Mouse (Mus musculus) heart, embryonic 15.5 days (tissue): Measurements from ENCODE around the gene Mmd. TPM values are rescaled to one million over a fixed set of nuclear protein-coding genes. Genes with fewer than 3 reads are reported as not detected.

Experiments
- ATAC-seq: fragments of 200-750 bp; cut with Nextera tagmentation; replicated peaks from 2 replicates; pipeline ENCODE4 v1.8.0; 2017; ENCODE audit warnings: low read depth, moderate TSS enrichment; ENCODE audit not compliant: insufficient number of reproducible peaks, insufficient read depth, low FRiP score
- H3K27ac ChIP-seq: fragments of 300-500 bp; sonication (generic); 2 replicates; pipeline ENCODE4 v1.5.1; 2015; ENCODE audit warnings: mild to moderate bottlenecking, inconsistent platforms
- H3K27me3 ChIP-seq: fragments of 300-500 bp; sonication (generic); 2 replicates; pipeline ENCODE4 v1.6.1; 2015; ENCODE audit warnings: inconsistent platforms
- H3K36me3 ChIP-seq: fragments of 300-500 bp; sonication (generic); 2 replicates; pipeline ENCODE4 v1.6.1; 2015; ENCODE audit warnings: mild to moderate bottlenecking, inconsistent platforms
- H3K4me1 ChIP-seq: fragments of 300-500 bp; sonication (generic); replicated peaks from 2 replicates; pipeline ENCODE4 v1.6.1; 2015; ENCODE audit warnings: inconsistent platforms
- H3K4me2 ChIP-seq: fragments of 300-500 bp; sonication (generic); 2 replicates; pipeline ENCODE4 v1.6.1; 2015; ENCODE audit warnings: inconsistent platforms, mild to moderate bottlenecking, moderate library complexity
- H3K4me3 ChIP-seq: fragments of 300-500 bp; sonication (generic); 2 replicates; pipeline ENCODE4 v1.5.1; 2015; ENCODE audit warnings: mild to moderate bottlenecking, inconsistent platforms
- H3K9ac ChIP-seq: fragments of 300-500 bp; sonication (generic); 2 replicates; pipeline ENCODE4 v1.6.1; 2015; ENCODE audit warnings: mild to moderate bottlenecking, inconsistent platforms
- H3K9me3 ChIP-seq: fragments of 300-500 bp; sonication (generic); replicated peaks from 2 replicates; pipeline ENCODE4 v1.6.1; 2016; ENCODE audit warnings: inconsistent platforms
- WGBS: fragments of 180-500 bp; shearing (Covaris S2); methylation state at CpG from one replicate; pipeline ENCODE4 v1.1.7; 2015; ENCODE audit warnings: mixed read lengths; 5-methylcytosine and 5-hydroxymethylcytosine counted together
- polyA plus RNA-seq: library from polyadenylated mRNA; unstranded; fragments of >200 nt; fragmentation: Nextera tagmentation; extraction: Ambion mirVana; gene quantifications from 2 replicates; pipeline ENCODE4 v1.2.1, GENCODE M21; 2015

Gene Mmd
- polyA plus RNA-seq, 1 experiment from 2014 or later = 82.9 TPM

DNA sequence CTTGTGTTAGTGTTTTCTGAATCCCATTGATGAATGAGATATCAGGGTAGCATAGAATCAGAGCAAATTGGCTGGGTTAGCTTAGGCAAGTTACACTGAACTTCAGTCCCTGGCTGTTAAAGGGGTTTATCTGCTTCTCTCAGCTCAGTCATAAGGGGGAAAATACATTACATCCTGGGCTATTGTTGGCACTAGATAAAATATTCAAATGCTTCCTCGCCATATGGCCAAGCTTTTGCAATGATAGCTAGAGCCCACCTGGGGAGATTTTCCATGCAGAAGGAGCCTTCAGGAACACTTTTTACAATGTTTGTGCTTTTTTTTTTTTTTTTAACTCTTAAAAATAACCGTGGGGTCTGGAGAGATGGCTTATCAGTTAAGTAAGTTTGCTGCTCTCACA is 34.8 kb downstream of the Mmd start:
- ATAC-seq = no peak
- H3K27ac ChIP-seq = no peak overlapping the region

DNA sequence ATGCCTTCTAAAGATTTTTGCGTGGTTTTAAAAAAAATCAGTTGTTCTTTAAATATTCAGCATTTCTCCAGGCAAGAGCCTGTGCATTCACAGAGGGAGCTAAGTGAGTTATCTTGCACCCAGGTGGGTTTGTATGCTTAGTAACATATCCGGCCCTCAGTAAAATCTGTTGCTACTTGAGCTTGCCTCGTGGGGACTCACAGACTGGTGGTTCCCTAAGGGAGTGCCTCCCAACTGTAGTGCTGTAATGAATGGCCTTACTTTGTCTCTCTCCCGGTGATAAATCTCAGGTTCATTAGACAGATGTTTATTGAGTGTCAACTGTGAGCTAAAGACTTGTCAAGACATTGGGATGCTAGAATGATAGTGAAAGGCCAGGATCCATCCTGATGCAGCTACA is 35.4 kb downstream of the Mmd start:
- Histone ChIP-seq H3K9ac (no peak overlapping the region), H3K4me1 (no peaks in the 10 kb centered on the region), H3K27ac (no peak overlapping the region), H3K4me3 (no peak overlapping the region), H3K4me2 (no peak overlapping the region), H3K36me3 (no peaks in the 10 kb centered on the region; the same call in 1 of the 2 replicates), H3K9me3 (no peaks in the 10 kb centered on the region), H3K27me3 (no peaks in the 10 kb centered on the region)
- no peak for ATAC-seq
- WGBS = 60% methylated on average over 4 of the region's 4 CpGs

More for the DNA sequence above, 34.8 kb downstream of the Mmd start:
- Histone ChIP-seq H3K4me3 (no peak overlapping the region), H3K9me3 (no peaks in the 10 kb centered on the region), H3K27me3 (no peaks in the 10 kb centered on the region), H3K9ac (no peak overlapping the region), H3K4me1 (no peaks in the 10 kb centered on the region), H3K4me2 (no peak overlapping the region), H3K36me3 (no peaks in the 10 kb centered on the region; the same call in 1 of the 2 replicates)
- 38% methylated on average over 2 of the region's 2 CpGs for WGBS

DNA sequence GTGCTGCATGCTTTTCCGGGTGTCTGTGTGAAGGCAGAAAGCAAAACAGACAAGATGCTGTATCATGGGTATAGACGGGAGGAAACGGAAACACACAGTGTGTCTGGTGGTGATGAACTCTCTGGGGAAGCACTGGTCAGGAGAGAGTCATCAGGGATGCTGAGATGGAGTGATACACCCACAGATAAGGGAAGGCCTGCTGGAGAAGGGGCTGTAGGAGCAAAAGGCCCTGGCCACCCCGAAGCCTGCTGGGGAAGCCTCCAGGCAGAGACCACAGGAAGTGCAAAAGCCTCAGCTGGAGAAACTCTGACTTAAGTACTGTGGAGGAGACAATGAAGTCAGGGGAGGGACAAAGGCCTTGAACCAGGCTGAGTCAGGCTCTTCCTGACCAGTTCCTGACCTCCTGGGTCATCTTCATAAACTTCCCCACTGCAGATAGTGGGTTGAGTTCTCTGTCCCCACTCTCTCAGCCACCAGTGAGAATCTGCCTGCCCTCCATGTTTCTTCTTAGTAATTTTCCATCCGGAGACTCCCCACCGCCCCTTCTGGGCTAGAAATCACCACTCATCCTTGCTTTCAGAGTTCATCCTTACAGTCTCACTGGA is 37.4 kb downstream of the Mmd start:
- H3K4me3 ChIP-seq = no peak overlapping the region
- no peak overlapping the region for H3K4me2 ChIP-seq
- no peaks in the 10 kb centered on the region for H3K4me1 ChIP-seq
- no peak overlapping the region for H3K9ac ChIP-seq
- 74% methylated on average over 6 of the region's 6 CpGs for WGBS
- no peaks in the 10 kb centered on the region for H3K36me3 ChIP-seq
- no peaks in the 10 kb centered on the region for H3K9me3 ChIP-seq
- H3K27ac ChIP-seq = no peak overlapping the region
- ATAC-seq = no peak
- H3K27me3 ChIP-seq = no peaks in the 10 kb centered on the region

DNA sequence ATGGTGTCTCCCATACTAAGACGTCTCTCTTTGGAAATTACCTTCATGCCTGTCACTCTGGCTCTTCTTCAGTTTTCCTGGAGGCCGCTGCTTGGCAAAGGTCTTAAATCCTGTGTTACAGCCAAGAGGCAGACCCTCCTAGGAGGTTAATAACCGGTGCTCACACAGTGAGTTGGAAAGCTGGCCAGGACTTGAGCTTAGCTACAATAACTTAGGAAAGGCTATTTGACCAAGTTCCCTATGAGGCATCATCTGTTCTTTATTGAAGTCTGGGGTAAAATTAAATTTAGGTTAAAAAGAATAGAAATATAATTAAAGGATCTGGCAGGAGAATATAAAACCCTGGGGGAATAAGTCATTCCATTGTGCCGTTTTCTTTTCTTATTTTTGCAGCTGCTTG is 41.9 kb downstream of the Mmd start:
- WGBS = 76% methylated on average over 4 of the region's 4 CpGs
- no peaks in the 10 kb centered on the region for H3K4me1 ChIP-seq
- no peak overlapping the region for H3K9ac ChIP-seq
- no peak overlapping the region for H3K4me3 ChIP-seq
- no peaks in the 10 kb centered on the region for H3K36me3 ChIP-seq
- no peak overlapping the region for H3K4me2 ChIP-seq
- H3K27me3 ChIP-seq = no peaks in the 10 kb centered on the region
- H3K27ac ChIP-seq = no peak overlapping the region
- ATAC-seq = no peak
- H3K9me3 ChIP-seq = no peaks in the 10 kb centered on the region

DNA sequence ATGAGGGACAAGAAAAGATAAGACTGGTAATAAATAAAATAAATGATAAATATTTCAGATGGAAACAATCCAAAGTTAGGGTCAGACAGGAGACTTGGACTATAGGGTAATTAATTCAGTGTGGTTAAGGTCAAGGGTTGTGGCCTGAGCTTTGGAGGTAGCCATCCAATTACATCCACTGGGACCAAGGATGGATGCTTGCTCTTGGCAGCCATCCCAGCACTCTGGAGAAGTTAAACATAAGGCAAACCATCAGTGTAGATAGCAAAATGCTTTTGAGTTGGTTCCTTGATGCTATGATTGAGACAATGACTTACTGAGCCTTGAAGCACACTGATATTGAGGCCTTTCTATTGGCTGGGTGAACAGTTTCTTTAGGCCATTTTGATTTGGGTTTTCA is 43.5 kb downstream of the Mmd start:
- Histone ChIP-seq H3K27ac (no peak overlapping the region), H3K36me3 (no peaks in the 10 kb centered on the region), H3K4me1 (no peaks in the 10 kb centered on the region), H3K27me3 (no peaks in the 10 kb centered on the region), H3K9me3 (no peaks in the 10 kb centered on the region), H3K4me2 (no peak overlapping the region), H3K4me3 (no peak overlapping the region), H3K9ac (no peak overlapping the region)
- no peak for ATAC-seq

DNA sequence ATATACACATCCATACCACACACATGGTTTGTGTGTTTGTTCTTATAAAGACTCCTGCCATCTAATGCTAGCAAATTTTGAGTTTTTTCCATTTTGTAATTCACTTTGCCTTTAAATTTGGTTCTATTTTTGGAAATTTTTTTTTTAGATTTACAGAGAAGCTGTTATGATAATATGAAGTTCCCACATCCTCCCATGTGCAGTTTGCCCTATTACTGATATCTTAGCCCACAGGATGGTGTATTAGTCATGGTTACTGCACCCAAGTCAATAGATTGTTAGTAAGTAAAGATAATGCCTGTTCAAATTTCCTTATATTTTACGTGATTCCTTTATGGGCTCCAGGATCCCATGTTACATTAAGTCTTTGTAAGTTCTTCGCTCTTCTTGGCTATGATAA is 45.4 kb downstream of the Mmd start:
- WGBS = 92% methylated on average over 2 of the region's 2 CpGs
- Histone ChIP-seq H3K4me1 (no peaks in the 10 kb centered on the region), H3K4me2 (no peak overlapping the region), H3K27me3 (no peaks in the 10 kb centered on the region), H3K4me3 (no peak overlapping the region), H3K9me3 (no peaks in the 10 kb centered on the region), H3K27ac (no peak overlapping the region), H3K36me3 (no peaks in the 10 kb centered on the region), H3K9ac (no peak overlapping the region)
- ATAC-seq = no peak

DNA sequence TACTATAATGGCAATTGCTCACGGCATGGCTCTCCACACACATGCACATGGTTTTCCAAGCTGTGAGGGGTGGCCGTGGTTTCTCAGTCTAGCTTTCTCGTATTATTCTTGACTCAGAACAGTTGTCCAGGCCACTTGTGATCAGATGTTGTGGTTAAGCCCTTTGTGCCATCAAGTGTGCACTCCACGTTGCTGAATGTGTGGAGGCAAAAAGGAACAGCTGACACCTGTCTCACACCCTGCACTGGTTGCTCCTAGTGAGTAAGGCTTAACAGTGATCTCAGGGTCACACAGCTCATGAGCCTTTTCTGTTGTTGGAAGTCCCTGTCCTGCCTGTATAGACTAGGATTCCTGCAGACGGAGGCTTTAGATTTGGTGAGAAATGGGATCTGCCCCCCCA is 56.8 kb downstream of the Mmd start:
- Histone ChIP-seq H3K27me3 (no peaks in the 10 kb centered on the region), H3K4me3 (no peak overlapping the region), H3K9ac (no peak overlapping the region), H3K9me3 (no peaks in the 10 kb centered on the region), H3K36me3 (no peaks in the 10 kb centered on the region), H3K4me1 (no peaks in the 10 kb centered on the region), H3K4me2 (no peak overlapping the region), H3K27ac (no peak overlapping the region)
- ATAC-seq = no peak
- WGBS = 89% methylated on average over 5 of the region's 5 CpGs

DNA sequence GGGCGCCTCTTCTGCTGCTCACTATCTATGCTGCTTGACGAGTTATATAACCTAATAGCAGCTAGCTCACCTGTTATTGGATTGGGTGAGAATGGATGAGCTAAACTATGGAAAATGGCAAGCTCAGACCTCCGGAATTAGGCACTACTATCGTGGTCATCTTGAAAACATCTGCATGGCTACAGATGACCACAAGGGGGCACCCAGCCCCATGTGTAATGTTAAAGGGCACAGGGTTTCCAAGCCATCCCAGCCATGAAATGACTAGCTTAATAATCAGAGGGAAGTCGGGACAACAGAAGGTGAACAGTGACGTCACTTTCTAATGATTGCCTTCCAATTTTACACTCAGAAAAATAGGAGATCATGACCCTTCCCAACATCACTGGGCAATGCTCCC is 57.7 kb downstream of the Mmd start:
- no peak overlapping the region for H3K27ac ChIP-seq
- ATAC-seq = no peak
- 48% methylated on average over 6 of the region's 6 CpGs for WGBS

DNA sequence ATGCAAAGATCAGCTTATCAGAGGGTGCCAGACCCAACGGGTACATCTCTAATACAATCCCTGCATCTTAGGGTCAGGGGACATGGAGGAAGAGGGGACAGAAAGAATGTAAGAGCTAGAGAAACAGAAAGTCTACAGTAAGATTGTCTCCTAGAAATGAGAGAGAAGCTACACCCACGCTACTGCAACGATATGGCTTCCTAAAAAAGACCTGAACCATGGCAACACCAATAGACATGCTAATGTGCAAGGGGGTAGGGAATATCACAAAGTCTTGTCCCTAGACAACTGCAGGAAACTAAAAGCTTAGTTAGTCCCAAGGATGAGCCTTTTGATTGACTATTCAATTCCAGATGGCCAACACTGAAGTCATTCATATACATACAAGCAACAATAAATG is 65.3 kb downstream of the Mmd start:
- no peak overlapping the region for H3K9ac ChIP-seq
- no peak overlapping the region for H3K27ac ChIP-seq
- H3K4me3 ChIP-seq = no peak overlapping the region
- ATAC-seq = no peak
- no peaks in the 10 kb centered on the region for H3K4me1 ChIP-seq
- H3K36me3 ChIP-seq = no peaks in the 10 kb centered on the region
- H3K9me3 ChIP-seq = no peaks in the 10 kb centered on the region
- 72% methylated on average over 3 of the region's 3 CpGs for WGBS
- H3K27me3 ChIP-seq = no peaks in the 10 kb centered on the region
- H3K4me2 ChIP-seq = no peak overlapping the region

More for the DNA sequence above, 57.7 kb downstream of the Mmd start:
- H3K4me2 ChIP-seq = no peak overlapping the region
- no peaks in the 10 kb centered on the region for H3K4me1 ChIP-seq
- H3K36me3 ChIP-seq = no peaks in the 10 kb centered on the region
- H3K4me3 ChIP-seq = no peak overlapping the region
- H3K9me3 ChIP-seq = no peaks in the 10 kb centered on the region
- no peaks in the 10 kb centered on the region for H3K27me3 ChIP-seq
- no peak overlapping the region for H3K9ac ChIP-seq

DNA sequence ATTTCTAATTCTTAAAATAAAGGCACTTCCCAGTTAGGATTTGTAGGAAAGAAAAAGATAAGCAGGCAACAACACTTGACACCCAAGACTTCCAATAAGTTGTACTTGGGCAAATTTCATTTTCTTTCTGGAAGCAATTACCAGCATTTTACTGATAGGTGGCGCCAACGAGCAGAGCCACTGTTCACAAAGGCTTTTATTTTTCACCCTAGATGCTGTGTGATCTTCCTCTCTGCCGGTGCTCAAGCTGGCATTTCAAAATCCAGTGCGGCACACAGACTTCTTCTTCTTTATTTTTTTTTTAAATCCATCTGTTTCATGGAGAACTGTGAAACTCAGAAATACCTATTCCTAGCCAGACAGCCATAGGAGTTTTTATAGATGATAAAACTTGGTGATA is 68.2 kb downstream of the Mmd start:
- Histone ChIP-seq H3K4me2 (no peak overlapping the region), H3K4me3 (no peak overlapping the region), H3K27ac (no peak overlapping the region), H3K27me3 (no peaks in the 10 kb centered on the region), H3K9ac (no peak overlapping the region), H3K9me3 (no peaks in the 10 kb centered on the region), H3K36me3 (no peaks in the 10 kb centered on the region), H3K4me1 (no peaks in the 10 kb centered on the region)
- no peak for ATAC-seq
- 13% methylated on average over 4 of the region's 4 CpGs for WGBS

DNA sequence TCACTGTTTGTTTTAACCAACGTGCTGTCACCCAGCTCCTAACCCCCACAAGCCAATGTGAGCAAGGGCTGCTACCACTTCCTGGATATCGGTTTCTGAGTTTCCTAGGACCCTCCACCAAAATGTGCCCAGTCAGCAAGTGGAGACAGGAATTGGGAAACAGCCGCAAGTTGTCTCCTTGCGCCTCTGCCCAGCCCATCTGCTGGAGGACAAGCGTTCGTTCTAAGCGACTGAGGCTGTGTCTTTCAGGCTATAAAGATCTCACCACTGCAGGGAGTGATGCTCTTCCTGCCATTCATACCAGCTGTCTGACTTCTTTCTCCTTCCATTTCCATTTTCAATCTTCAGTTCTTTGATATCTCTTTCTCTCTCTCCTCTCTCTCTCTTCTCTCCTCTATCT is 71.7 kb downstream of the Mmd start:
- Histone ChIP-seq H3K27me3 (no peaks in the 10 kb centered on the region), H3K27ac (no peak overlapping the region), H3K4me3 (no peak overlapping the region), H3K9me3 (no peaks in the 10 kb centered on the region), H3K4me2 (no peak overlapping the region), H3K4me1 (no peaks in the 10 kb centered on the region), H3K9ac (no peak overlapping the region), H3K36me3 (no peaks in the 10 kb centered on the region)
- ATAC-seq = no peak
- 62% methylated on average over 7 of the region's 7 CpGs for WGBS

DNA sequence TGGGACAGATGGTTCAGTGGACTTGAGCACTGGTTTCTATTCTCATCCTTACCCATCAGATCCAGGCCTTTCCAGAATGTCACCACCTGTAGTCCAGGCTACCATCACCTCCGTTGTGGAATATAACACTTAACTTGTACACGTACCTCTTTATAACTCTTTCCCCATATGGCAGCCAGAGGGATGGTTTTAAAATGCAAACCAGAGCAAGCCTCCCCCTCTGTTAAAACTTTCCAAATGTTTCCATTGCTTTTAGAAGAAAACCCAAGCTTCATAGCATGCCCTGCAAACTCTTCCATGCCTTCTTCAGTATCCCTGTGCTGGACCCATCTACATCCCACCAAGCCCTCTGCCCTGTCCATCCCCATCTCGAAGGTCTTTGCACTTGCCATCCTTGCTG is 75.3 kb downstream of the Mmd start:
- Histone ChIP-seq H3K9ac (no peak overlapping the region), H3K27ac (no peak overlapping the region), H3K4me1 (no peaks in the 10 kb centered on the region), H3K9me3 (no peaks in the 10 kb centered on the region), H3K36me3 (no peaks in the 10 kb centered on the region), H3K27me3 (no peaks in the 10 kb centered on the region), H3K4me3 (no peak overlapping the region), H3K4me2 (no peak overlapping the region)
- no peak for ATAC-seq
- WGBS = 82% methylated on average over 3 of the region's 3 CpGs
